Mouse (Mus musculus) splenic B cell, adult 2 months (primary cell): ENCODE results near the gene Mogs.
A peak's percentile ranks its signal among the peaks of the same experiment; 100 is the strongest.

Experiments used
- DNase-seq: peaks from one replicate; pipeline ENCODE4 v3.0.0-alpha.2; 2011; ENCODE audit warnings: low read depth, low spot score
- H3K27me3 ChIP-seq: 2 replicates; pipeline ENCODE4 v1.6.1; 2012; ENCODE audit warnings: mild to moderate bottlenecking, low read length, moderate library complexity, mixed read lengths; ENCODE audit not compliant: control insufficient read depth, poor library complexity, insufficient read depth, severe bottlenecking
- H3K36me3 ChIP-seq: 2 replicates; pipeline ENCODE4 v1.6.1; 2012; ENCODE audit warnings: mild to moderate bottlenecking, low read length, moderate library complexity, mixed read lengths; ENCODE audit not compliant: control insufficient read depth, poor library complexity, insufficient read depth, severe bottlenecking

The Mogs gene

DNA sequence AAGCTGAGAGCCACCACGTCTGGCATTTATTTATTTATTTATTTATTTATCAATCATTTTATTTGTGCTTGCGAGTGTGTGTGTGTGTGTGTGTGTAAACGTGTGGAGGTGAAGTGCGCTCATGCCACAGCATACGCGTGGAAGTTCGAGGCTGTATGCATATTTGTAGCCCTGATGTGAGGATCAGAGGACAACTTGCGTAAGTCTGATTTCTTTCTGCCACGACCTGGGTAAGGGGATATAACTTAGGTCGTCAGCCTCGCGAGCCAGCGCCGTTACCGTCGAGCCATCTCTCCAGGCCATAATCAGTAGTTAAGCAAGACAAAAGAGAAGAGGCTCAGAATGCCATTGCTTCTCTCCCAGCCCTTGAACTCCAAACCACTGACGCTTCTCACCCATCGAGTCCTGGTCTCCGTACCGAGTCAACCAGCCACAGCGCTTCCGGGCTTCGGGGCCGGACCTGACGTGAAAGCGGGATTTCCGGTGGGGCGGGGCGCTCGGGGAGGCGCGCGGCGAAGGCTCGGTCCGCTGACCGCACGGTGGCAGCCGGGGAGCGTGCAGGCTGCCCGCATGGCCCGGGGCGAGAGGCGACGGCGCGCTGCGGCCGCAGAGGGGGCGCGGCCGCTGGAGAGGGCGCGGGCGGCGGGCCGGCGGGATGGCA, at the start of gene Mogs:
Gene Mogs, plus strand, starts transcription at position 486 of the 661 bp plus-strand sequence.
- H3K36me3 ChIP-seq, result peaks cover 3% of the 10 kb centered on the region; the same call in 1 of the 2 replicates
- peak; percentile 92 for DNase-seq
- H3K27me3 ChIP-seq, result no peaks in the 10 kb centered on the region

DNA sequence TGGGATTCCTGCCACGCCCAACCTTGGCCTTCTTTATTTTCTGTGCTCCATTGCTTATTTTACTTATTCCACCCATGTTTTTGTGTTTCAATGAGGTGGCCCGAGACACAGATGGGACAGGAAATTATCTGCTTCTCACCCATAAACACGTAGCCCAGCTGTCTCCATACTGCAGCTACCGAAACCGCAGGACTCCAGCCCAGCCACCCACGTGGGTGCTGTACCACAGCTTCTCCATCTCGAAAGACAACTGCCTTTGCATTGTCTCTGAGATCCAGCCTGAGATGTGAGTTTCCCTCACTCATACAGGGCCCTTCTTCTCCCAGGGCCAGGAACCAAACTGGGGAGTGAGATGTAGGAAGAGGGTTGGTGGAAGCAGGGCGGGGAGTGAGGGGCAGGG, 49.3 kb upstream of the Mogs start:
- H3K36me3 ChIP-seq, result no peaks in the 10 kb centered on the region
- H3K27me3 ChIP-seq, result peaks cover 5% of the 10 kb centered on the region
- DNase-seq, result peak; percentile 27

DNA sequence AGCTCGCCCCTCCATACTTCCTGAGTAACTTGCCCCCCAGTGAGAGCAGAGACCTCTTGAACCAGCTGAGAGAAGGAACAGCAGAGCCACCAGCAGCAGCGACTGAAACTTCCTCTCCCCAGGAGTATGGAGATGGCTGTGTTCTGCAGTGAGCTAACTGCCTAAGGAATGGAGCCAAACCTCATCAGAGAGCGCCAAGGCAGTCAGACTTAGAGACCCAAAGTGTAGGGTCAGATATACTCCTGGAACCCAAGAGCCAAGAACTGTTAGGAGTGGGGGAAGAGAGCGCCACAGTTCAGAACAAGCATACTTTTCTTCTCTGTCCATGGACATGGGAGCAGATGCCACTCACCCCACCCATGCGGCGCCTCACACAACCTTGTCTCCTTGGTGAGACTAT, 48.9 kb upstream of the Mogs start:
- Histone ChIP-seq H3K27me3 (peaks cover 7% of the 10 kb centered on the region), H3K36me3 (no peaks in the 10 kb centered on the region)
- DNase-seq, result no peak

DNA sequence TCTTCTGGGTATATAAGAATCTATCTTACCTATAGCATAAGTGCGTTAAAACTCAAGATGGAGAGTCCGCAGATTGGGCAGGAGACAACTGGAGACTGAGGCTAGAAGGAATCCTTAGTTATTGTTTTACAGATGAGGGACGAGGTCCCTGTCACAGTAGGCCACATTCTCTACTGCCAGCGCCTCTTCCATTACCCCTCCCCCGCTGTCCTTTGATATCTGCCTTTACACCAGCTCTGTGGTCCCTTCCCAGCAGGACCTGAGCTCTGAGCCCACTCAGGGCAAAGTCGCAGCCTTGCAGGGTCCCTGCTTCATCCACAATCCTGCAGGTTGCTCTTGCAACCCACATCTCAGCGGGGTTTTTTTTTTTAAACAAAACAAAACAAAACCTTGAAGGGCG, 47.1 kb upstream of the Mogs start:
- no peaks in the 10 kb centered on the region for H3K36me3 ChIP-seq
- peaks cover 7% of the 10 kb centered on the region for H3K27me3 ChIP-seq
- DNase-seq, result no peak

DNA sequence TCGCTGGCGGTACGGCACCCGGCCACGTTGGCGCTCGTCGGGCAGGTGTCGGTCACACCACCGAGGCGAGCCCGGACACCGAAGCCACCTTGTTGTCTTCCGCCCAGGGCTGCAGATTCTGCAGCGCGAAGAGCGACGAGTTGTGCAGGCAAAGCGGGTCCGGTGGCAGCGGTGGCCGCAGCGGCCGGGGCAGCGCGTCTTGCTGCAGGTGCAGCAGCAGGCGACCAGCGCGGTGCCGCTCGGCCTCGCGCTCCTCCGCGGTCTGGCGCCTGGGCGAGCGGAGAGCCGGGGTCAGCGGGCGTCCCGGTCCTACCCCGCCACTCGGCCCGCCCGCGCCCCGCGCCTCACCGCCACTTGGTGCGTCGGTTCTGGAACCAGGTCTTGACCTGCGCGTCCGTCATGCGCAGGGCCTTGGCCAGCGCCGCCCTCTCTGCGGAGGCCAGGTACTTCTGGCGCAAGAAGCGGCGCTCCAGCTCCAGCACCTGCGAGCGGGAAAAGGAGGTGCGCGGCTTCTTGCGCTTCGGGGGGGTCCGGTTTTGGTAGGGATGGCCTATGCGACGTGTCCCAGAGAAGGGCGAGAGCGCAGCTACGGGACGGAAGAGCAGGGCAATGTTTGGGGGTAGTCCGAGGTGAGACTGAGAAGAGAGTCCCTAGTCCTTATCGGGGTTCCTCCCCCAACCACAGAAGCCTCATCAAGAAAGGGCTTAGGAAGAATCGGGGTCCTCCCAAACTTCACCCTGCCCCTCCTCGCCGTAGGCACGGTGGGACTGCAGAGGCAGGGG, 46.4 kb upstream of the Mogs start:
- Histone ChIP-seq H3K27me3 (peaks cover 9% of the 10 kb centered on the region), H3K36me3 (no peaks in the 10 kb centered on the region)
- DNase-seq, result peak; percentile 27

DNA sequence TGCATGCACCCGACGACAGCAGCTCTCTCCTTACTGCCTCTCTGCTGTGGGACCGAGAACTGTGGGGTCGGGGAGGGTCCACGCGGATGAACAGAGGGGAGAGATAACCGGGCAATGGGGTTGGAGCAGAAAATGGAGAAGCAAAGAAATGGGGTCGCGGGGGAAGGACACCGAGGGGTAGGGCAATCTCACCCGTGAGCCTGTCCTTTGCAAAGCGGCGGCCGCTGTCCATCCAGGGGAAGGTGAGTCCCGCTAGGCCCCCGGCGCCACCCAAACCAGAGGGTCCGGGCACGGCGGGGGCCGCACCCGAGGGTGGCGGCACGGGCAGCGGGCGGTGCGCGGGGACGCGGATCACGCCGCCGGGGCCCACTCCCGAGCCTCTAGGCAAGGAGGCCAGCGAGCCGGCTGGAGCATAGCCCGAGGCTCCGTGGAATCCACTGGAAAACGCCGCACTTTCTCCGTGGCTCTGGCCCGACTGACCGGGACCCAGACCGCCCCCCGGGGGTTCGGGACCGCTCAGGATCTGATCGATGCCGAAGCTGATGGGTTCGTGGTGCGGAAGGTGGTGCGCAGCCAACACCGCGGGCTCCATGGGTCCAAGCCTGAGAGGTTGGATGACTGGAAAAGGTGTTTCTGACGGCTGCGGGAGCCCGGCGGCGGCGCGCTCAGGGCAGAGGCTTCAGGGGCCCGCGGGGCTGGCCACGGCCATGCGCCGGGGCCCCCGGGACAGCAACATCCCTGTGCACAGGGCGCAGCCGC, 45.6 kb upstream of the Mogs start:
- Histone ChIP-seq H3K36me3 (no peaks in the 10 kb centered on the region), H3K27me3 (peaks cover 9% of the 10 kb centered on the region)
- DNase-seq, result no peak

DNA sequence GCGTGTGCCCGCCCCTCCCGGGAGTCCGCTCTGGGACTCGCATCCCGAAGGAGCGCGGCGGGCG, 45.2 kb upstream of the Mogs start, which contains the start of gene Tlx2:
Gene Tlx2, minus strand, starts transcription at position 47 of the 64 bp plus-strand sequence.
- no peaks in the 10 kb centered on the region for H3K36me3 ChIP-seq
- no peak for DNase-seq

DNA sequence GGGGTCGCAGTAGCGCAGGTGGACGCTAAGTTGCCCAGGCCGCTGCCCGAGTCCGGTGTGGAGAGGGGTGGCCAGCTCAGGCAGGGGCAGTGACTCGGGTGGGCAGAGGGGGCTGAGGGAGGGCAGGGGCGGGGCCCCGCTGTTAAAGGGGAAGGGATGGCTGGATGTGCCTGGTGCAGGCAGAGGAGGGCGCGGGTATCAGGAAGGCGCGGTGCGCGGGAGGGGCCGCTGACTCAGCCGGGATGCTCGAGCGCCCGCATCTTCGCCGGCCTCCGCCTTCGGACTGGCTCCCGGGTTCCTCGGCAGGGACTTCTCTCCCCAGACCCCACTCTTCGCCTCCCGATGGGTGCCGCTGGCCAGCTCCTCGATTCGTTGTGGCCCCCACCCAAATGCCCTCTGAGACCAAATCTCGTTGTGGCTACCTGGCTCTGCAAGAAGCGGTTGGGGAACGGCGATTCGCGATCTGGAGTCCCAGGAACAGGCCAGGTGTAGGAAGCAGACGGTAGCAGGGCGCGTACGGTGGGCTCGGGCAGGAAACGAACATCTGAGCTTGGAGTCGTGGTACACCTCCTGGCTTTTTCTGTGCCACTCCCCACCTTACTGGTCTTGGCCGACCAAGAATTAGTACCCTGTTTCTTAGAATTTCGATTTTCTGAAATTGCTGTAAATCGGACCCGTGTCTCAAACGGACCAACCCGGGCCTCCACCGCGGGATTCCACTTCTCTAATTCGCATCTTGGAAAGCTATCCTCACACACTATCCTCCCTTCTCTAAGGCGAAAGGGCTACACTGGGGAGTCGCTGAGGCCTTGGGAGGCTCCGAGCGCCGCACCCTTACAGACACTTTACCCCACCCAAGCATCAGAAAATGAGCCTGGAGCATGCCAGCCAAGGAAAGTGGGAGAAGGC, 44.7 kb upstream of the Mogs start:
- Histone ChIP-seq H3K27me3 (peaks cover 9% of the 10 kb centered on the region), H3K36me3 (no peaks in the 10 kb centered on the region)
- peak; percentile 50 for DNase-seq

More for the DNA sequence above, 45.2 kb upstream of the Mogs start, which contains the start of gene Tlx2:
- peaks cover 9% of the 10 kb centered on the region for H3K27me3 ChIP-seq

DNA sequence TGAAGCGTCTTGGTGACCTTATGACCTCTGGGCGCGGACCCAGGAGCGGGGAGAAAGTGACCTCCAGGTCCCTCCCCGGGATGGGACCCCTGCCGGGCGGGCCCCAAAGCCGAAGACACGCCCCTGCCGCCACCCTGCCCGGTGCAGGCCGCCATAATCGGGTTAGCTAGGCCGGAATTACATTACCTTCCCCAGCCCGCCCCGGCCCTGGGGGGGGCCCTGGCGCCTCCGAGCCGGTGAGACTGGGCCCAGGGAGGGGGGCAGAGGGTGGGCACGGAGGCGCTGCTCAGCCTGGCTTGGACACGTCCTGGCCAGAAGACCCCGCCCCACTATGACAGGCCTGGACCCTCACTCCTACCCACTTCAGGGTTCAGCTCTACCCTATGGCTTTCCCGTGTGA, 44.1 kb upstream of the Mogs start:
- DNase-seq, result no peak
- no peaks in the 10 kb centered on the region for H3K36me3 ChIP-seq
- peaks cover 9% of the 10 kb centered on the region for H3K27me3 ChIP-seq

DNA sequence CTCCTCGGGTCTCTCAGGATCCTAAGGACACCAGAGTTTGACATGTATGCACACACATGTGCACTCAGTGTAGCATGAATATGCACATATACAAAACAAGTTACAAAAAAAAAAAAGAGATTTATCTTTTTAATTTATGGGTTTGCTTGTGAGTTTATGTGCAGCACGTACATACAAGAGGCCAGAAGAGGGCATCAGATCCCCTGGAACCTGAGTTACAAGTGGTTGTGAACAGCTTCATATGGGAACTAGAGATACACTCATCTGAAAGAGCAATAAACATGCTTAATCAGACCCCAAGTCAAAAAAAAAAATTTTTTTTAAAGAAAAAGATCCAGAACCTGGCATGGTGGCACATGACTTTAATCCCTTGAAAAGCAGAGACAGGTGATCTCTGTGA, 40.3 kb upstream of the Mogs start:
- Histone ChIP-seq H3K36me3 (no peaks in the 10 kb centered on the region), H3K27me3 (peaks cover 6% of the 10 kb centered on the region; the same call in 1 of the 2 replicates)
- peak; percentile 60 for DNase-seq

DNA sequence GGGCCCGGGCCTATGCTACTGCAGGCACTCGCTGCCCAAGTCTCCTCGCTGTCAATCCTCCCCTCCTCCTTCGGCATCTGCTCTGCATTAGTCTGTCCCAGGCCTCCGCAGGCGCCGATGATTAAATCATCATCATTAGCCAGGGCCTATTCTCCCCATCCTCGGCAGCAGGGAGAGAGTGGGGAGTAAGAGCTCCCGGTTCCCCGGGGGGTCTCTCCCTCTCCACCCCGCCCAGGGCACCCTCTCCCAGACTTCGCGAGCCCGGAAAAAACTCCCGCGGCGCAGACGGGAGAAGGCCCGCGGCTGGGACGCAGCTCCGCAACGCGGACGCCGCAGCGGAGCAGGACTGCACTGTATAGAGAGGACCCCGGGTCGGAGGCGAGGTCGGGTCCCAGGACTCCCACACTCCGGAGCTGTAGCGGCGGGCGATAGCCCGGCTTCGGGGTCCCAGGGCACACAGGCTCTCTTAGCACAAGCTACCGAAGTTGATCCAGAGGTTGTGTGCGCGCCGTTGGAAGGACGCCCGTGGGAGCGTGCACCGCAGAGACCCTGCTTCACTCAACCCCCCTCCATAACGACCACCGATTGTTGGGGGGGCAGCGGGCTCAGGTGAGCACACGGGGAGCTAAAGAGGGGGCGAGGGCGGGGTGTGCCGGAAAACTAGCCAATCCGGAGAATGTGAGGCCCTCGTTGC, 37.5 kb upstream of the Mogs start, which contains the start of gene Pcgf1:
Gene Pcgf1, plus strand, starts transcription at position 240 of the 694 bp plus-strand sequence.
- H3K36me3 ChIP-seq, result 0 out of 2 replicates have a peak, but pooled peaks cover 4% of the 10 kb centered on the region
- DNase-seq, result no peak
- peaks cover 3% of the 10 kb centered on the region; the same call in 1 of the 2 replicates for H3K27me3 ChIP-seq

DNA sequence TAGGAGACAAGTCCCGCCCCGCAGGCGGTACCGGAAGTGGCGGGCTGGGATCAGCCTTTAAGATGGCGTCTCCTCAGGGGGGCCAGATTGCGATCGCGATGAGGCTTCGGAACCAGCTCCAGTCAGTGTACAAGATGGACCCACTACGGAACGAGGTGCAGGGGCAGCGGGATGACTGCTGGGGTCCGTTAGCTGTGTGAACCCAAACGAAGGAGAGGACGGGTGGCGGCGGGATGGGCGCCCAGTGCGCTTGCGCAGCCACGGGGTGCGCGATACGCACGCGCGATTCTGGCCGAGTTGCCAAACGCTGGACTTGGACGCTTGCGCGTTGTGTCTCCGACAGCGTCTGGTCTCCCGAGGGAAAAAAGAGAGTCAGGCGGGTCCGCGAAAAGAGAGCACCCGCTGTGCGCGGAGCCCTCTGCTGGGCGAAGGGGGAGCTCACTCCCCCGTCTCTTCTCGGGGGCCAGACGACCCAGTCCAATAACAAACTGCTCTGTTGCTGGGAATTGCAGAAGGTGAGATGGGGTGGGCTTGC, 36.9 kb upstream of the Mogs start:
- Histone ChIP-seq H3K36me3 (0 out of 2 replicates have a peak, but pooled peaks cover 4% of the 10 kb centered on the region), H3K27me3 (peaks cover 2% of the 10 kb centered on the region; the same call in 1 of the 2 replicates)
- peak; percentile 99 for DNase-seq

DNA sequence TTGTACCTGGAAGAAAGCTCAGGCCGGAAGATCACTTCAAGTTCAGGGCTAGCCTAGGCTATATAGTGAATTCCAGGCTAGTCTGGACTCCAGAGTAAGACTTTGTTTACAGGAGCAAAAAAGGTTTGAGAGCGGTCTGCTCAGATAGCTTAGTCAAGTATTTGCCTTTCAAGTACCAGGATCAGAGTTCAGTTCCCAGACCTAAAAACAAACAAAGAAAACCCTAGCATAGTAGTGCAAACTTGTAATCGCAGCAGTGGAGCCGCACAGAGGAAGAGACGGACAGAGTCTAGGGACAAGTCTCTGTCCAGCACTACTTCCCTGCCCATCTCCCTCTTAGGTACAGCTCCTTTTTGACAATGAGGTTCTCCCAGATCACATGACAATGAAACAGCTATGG, 35.1 kb upstream of the Mogs start:
- Histone ChIP-seq H3K27me3 (no peaks in the 10 kb centered on the region), H3K36me3 (0 out of 2 replicates have a peak, but pooled peaks cover 4% of the 10 kb centered on the region)
- no peak for DNase-seq

DNA sequence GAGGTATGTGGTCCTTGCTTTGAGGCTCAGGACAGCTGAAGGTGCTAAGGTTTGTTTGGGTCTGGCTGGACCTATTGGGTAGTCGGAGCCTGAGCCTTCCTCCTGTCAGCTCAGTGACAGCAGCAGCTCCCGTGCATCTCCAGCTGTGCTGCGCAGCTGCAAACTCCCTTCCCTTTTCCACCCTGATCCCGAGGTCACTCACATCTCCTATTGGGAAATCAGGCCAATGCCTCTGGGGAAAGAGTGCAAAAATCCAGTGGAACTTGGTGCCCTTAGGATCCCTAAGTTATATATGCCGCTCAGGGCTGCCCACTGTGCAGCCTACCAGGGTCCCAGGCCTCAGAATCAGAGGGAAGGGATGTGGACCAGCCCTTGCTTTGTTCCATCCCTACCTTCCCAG, 31.8 kb upstream of the Mogs start:
- Histone ChIP-seq H3K27me3 (peaks cover 3% of the 10 kb centered on the region), H3K36me3 (0 out of 2 replicates have a peak, but pooled peaks cover 4% of the 10 kb centered on the region)
- no peak for DNase-seq
